Mouse (Mus musculus) naive thymus-derived CD4-positive, alpha-beta T cell, adult 2 months (primary cell): ENCODE results near the gene Xylt2.
"Not testable (repeated sequence)": the region's sequence is repeated elsewhere in the genome, so short reads cannot be mapped to it uniquely, and the experiment has no call there.

Source experiments
- DNase-seq: peaks from one replicate; pipeline ENCODE4 v3.0.0-alpha.2; 2011; ENCODE audit warnings: low read depth

Xylt2 gene

DNA sequence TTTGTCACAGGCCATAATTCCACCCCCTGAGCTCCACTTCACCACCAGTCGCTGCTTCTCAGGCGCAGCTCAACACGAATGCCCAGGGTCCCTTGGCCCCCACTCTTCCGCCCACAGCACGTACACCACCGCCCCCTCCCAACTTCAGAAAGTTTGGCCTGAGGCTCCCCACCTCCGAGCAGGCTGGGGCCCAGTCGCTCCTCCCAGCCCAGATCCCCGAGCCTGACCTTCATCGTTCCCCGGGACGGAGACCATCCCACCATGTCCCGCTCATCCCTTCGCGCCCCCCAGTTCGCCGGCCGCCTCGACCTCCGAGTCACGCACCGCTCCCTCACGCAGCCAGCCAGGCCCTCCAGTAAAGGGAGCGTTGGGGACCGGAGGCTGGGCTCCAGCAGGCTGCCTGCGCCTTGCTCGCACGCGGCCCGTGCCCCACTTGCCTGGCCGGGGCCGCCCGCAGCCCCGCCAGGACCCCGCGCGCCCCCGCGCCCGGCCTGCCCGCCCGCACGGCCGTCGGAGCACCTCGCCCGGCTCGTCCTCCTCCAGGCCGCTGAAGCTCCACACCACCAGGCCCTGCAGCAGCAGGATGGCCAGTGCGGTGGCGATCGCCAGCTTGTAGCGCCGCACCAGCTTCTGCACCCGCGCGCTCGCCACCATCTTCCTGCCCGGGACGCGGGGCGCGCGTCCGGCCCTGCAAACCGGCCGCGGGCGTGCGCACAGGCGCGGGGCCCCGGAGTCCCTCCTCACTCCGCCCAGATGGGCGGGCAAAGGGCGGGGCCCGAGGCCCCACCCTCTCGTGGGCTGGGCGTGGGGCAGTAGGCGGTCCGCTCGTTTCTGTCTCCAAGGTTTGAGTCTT, at the start of gene Xylt2:
TSS of gene Xylt2 (minus strand) at position 762 of the 853 bp plus-strand sequence.
- peak; percentile 95 for DNase-seq

DNA sequence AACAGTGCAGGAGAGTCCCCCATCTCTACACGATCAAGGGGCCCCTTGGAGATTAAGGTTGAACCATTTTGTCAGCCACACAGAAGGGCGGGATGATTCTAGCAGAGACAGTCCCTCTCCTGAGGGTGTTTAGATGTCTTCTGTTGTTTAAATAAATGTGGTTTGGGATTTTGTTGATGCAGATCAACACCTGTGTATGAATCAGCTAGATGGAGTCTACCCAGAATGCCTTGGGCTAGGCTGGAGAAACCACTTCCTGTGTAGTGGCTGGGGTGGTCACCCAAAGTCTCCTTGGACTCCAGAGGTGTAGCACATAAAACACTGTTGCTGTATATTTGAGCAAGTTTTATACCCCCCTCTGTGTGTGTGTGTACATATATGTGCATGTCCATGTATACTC, 41.9 kb upstream of the Xylt2 start:
- DNase-seq, result no peak

DNA sequence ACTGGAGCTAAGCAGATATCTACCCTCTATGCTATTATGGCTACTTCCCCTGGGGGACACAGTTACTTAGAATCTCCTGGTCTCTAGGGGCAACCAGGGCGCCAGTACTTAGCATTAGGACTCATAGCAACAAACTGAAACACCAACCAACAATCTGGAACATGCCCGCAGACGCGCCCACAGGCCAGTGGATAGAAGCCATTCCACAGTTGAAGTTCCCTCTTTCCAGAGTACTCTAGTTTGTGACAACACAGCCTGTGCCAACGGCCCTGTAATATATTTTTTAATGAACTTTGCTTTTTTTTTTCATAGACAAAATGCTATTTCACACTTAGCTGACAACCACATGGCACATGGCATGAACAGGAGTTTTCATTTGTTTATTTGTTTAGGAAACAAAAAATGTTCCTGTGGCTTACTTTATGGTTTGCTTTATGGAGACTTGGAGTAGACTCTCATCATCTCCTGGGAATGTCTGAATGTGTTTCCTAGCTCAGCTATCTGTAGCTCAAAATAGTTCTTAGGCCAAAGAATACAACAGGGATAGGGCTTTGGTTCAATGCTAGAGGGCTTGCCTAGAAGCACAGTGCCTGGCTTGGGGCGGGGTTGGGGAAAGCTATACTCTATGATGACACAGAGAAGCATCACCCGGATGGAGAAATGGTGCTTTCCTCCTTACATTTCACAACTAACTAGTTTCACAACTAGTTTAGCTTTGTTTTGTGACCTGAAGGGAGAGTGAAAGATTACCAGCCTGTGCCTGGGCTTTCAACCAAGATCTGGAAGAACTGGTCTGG, 41.0 kb upstream of the Xylt2 start:
- no peak for DNase-seq

DNA sequence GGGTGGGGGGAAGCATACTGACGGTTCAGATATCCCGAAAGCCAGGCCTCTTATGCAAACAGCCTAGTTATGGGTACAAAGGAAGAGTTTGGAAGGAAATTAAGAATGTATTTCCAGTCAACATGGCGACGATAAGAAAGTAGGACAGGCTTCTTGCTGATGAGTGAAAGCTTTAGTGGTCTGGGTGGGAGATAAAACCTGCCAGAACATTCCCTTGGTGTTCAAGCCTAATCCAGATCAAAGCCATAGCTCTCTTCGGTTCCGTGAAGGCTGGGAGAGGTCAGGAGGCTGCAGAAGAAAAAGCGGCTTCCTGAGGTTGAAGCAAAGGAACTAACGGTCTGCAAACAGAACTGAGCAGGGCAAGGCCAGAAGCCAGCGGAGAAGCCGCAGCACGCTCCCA, 39.9 kb upstream of the Xylt2 start:
- DNase-seq, result no peak

DNA sequence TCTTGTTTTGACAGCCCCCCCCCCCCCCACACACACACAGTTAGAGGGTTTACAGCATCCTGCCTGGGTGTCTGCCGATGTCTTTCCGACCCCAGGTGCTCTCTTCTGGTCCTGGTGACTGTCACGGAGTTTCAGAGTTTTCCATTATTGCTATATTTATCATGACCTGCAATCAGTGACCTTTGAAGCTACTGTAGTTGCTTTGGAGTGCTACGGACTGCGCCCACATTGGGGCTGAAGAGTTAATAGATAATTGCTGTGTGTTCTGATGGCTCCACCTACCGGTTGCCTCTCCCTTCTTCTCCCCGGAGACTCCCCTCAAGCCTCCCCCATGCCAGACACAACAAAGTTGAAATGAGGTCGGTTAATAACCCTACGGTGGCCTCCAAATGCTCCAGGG, 39.4 kb upstream of the Xylt2 start:
- peak; percentile 84 for DNase-seq

DNA sequence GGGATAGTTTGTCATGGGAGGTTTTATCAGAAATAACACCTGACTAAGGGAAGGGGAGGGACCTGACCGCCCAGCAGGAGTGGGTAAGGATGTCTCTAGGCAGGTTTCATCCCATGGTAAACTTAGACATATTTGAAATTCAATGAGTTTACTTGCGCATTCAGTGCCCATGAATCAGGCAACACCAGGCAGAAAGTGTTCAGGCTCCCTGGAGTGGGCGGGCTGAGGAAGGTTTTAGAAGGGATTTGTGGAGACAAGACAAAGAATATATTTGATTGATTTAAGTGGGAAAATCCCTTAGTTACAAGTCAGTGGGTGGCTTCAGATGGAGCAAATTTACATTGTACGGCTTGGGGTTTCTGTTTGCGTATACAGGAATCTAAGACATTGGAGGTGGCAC, 38.3 kb upstream of the Xylt2 start:
- DNase-seq, result no peak

DNA sequence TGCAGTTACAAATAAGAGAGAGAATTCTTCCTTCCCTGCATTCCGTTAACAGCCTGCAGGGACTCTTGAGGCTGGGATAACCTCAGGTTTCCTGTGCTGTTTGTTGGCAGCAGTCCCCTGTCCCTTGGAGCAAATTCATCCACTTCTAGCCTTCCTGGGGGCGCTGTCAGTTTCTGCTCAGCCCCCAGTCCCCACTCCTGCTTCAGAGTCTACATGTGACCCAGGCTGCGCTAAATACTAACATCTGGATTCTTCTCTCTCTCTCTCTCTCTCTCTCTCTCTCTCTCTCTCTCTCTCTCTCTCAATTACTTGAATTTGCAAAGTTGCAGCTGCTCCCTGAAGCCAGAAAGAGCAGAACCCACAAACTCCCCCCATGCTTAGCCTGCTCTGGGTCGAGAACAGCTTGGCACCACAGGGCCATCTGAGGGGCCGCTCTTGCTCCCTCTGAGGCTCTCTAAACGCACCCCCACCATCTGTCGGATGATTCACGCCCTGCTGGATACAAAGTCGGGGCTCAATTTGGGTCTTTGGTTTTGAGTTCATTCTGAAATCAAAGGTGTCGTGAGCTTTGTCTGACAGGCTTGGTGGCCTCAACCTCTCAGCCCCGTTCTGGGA, 36.0 kb upstream of the Xylt2 start:
- DNase-seq, result no peak

DNA sequence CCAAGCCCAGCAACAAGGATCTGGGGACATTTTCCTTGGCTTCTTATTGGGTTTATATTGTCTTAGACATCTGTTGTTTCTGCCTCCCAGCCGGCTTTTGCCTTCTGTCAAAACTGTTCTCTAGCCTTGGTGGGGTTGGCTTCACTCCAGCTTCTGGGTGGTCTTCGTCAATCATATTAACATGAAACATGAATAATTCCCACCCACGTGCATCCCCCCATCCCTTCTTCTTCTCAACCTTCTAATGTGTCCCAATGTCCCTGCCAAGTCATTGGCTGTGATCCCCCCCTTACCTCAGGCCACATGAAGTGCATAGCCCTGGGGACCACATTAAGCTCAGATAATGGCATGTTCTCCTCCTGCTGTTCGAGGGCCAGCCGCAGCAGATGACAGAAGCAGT, 27.2 kb upstream of the Xylt2 start, which contains the start of gene Gm11541:
TSS of gene Gm11541 (minus strand) at position 28 of the 400 bp plus-strand sequence.
- DNase-seq, result no peak

DNA sequence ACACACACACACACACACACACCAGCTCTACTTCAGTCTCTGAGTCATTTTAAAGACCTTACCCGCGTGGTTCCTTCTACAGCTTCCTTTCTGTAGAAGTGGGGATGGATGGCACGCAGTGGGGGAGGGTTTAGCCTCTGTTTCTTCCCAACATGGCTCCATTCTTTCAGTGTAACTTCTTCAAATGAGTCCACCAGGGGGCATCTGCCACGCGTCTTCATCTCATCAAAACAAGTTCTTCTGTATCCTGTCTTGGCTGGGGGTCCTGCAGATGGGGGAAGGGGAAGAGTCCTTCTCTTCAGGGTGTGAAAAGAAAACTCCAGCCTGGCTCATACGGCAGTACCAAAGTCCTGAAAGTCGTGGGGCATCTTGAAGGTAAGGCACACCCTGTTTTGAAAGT, 26.7 kb upstream of the Xylt2 start:
- peak; percentile 71 for DNase-seq

DNA sequence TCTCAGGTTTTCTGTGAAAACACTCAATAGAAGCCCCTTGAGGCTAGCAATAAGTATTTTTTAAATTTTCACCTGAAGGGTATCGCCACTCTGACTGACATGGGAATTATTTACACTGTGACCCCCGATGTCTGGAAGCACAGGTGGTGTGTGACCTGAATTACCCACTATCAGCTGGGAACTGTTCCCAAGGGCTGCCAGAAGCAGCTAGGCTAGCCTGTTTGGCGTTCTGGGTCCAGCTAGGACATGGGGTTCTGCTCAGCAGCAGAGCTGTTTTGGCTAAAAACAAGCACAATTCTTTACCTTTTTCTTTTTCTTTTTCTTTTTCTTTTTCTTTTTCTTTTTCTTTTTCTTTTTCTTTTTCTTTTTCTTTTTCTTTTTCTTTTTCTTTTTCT, 24.9 kb upstream of the Xylt2 start:
- DNase-seq, result no peak

DNA sequence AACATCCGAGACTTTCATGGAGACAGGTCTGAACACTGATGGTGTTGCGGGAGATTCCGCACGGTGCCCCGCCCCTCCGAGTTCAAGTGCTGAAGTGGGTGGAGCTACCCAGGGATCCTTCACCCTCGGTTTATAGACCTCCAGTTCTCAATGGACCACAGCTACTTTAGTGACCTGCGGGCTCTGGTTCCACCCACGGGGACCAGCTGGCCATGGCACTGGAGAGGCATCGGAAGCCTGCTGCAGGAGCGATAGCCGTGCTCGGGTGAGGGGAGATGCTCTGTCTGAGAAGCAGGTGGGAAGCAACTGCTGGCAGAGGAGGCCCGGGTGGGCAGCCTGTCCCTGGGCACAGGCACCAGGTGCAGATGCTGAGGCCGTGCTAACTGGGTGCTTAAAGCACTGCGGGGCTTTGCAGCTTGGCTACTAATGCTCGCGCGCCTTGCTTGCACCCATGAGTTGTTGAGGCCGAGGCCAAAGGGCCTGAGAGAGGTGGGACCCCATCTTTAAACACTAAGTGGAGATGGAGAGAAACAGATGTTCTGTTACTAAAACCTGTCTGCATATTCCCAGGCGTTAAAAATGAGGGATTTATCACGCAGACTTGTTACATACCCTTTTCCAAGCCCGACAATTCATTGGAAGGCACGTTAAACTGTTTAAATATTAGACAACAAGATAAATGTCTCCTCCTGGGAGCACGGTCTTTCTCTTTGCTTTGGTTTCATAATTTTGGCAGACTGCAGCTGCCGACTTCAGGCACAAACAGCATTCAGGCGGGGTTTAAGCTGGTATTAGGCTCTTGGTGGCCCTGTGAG, 24.3 kb upstream of the Xylt2 start:
- no peak for DNase-seq

DNA sequence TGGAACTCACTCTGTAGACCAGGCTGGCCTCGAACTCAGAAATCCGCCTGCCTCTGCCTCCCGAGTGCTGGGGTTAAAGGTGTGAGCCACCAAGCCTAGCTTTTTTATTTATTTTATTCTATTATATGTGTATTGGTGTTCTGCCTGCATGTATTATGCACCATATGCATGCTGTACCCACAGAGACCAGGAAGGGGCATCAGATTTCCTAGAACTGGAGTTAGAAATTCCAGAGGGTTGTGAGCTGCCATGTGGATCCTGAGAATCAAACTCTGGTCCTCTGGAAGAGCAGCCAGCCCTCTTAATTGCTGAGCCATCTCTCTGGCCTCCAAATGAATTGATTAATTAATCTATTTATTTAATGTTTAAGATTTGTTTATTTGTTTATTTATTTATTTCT, 22.1 kb upstream of the Xylt2 start:
- DNase-seq, result no peak

DNA sequence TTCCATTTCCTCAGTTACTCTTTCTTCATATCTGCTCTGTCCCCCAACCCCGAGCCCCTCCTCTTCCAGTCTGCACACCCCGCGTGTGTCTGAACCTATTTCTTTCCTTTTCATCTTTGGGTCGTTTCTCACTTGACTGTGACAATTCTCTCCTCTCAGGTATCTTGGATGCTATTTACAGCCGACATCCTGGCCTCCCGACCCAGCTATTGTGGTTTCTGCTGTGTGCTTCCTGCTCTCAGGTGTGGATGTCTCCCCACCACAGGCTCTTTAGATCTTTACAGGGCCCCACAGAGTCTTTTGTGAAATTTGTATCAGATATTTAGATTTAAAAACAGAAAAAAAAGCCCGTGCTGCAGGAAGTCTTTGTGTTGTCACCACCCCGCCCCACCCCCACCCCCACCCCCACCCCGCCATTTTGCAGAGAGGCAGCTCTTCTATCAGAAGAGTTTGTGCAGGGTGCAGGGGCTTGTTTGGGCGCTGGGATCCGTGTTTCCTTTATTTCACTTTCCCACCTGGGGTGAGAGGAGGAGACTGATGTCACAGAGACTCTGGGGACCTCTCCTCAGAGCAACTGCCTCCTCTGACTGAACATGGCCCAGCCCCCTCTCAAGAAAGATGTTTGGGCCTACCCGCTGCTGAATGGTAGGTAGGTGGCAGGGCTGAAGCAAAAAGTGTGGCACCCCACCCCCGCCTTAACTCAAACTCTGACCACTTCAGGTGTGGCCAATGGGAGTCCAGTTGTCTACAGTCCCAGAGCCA, 20.6 kb upstream of the Xylt2 start:
- peak; percentile 91 for DNase-seq

DNA sequence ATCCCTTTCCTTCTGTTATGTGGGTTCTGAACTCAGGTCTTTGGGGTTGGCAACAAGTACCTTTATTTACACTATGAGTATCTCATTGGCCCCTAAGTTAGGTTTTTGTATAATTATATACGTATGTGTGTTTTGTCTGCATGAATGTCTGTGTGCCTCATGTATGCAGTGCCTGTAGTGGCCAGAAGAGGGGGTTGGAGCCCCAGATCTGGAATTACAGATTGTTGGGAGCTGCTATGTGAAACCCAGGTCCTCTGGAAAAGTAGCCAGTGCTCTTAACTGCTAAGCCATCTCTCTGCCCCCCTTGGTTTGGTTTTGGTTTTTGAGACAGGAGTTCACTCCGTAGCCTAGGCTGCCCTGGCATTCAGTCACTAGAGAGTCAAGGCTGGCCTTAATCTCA, 19.8 kb upstream of the Xylt2 start:
- no peak for DNase-seq

DNA sequence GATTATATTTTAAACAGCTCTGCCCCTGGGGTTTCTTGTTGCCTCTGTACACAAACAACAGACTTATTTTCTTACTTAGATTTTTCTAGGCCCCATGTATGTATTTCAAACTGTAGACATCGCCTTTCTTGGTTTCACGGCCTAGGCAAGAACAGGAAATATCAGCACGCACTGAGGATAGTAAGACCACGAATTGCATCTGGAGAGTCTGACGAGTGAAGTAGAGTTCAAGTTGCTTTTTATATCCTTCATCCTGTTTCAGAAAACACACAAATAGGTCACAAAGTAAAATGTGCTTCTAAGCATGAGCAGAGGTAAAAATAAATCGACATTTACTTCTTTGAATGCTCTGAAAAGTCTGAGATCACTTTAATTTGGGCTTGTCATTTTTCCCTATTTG, 18.2 kb upstream of the Xylt2 start:
- peak; percentile 64 for DNase-seq

DNA sequence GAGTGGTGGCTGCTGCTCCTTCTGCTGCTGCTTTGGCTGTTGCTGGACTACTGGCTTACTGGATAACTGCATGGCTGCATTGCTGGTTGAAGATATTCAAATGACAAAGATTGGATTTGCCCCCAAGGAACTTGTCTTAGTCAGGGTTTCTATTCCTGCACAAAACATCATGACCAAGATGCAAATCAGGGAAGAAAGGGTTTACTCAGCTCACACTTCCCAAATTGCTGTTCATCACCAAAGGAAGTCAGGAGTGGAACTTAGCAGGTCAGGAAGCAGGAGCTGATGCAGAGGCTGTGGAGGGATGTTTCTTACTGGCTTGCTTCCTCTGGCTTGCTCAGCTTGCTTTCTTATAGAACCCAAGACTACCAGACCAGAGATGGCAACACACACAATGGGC, 15.2 kb upstream of the Xylt2 start:
- not testable (repeated sequence) for DNase-seq

DNA sequence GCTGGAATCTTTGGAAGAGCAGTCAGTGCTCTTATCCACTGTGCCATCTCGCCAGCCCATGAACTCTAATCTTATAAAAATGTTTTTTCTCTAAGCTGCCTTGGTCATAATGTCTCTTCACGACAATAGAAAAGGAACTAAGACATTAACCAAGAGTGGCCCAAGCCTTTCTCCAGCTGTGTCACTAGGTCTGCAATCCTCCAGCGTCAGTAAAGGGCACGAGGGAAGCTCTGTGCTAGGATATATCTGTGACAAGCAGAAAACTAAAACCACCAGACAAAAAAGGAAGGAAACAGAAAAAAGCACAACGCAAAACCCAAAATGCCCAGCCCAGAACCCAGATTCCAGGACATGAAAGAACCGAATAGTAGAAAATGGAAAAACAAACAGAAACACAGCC, 9.9 kb upstream of the Xylt2 start:
- no peak for DNase-seq

DNA sequence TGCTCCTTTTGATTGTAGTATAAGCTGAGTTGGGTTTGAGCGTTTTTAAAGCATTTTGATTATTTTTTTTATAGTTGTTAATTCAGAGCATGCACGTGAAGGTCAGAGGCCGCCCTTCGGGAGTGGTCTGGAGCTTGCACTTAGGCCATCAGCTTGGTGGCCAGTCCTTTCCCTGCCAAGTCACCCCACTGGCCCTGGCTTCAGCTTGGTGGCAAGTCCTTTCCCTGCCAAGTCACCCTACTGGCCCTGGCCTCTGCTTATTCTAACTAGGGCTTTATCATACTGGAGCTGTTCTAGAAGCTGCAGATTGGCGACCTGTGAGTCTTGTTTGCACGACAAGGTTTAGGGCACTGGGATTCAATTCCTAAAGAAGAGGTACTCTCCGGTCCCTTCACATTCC, 5.1 kb upstream of the Xylt2 start:
- DNase-seq, result no peak

DNA sequence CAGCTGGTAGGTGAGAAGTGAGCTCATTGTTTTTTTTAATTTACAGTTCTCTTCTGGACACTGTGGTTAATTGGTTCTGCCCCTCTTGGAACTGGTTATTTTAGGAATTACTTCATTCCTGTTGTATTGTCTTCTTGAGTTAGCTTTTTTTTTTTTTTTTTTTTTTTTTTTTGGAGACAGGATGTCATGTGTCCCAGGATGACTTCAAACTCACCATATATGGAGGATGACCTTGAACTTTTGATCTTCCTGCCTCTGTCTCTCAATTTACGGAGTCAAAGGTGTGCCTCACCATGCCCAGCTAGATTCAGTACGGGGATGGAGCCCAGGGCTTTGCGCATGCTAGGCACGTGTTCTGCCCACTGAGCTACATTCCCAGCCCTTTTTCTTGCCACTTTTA, 4.3 kb upstream of the Xylt2 start:
- DNase-seq, result no peak

DNA sequence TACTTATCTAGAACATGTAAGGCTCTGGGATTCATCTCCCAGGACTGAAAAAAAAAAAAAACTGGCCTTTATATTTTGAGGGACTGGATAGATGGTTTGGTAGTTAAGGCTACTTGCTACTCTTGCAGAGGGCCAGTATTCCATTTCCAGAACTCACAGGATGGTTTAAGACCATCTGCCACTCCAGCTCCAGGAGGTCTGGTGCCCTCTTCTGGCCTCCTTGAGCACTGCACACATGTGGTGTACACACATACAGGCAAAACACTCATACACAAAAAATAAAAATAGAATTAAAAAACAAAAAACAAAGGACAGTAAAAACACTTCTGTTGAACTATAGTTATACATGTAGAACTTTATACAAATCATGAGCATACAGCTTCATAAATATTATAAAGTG, 3.3 kb upstream of the Xylt2 start:
- no peak for DNase-seq

DNA sequence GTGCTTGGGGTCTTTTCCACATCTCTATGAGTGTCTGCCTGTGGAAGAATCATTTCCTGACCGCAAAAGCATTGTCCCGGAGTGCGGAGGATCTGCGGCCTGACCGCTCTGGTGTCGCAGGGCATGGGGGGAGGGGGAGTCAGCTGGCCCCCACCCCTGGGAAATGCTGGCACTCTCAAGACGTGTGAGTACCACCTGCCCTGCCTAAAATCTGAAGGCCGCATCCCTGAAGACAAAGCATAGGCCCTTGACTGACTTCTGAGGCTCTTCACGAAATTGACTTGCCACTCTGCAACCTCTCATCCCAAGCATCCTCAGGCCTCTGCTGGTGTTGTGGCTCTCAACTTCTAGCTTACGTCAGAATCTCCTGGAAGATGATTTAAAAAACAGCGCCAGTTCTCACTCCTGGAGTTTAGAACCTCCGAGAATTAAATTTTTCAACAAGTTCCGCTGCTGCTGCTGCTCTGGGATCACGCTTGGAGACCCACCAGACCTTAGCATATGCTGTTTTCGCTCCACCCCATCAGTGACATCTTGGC, 361 bp upstream of the Xylt2 start:
- no peak for DNase-seq
